In the genomic region with DNA sequence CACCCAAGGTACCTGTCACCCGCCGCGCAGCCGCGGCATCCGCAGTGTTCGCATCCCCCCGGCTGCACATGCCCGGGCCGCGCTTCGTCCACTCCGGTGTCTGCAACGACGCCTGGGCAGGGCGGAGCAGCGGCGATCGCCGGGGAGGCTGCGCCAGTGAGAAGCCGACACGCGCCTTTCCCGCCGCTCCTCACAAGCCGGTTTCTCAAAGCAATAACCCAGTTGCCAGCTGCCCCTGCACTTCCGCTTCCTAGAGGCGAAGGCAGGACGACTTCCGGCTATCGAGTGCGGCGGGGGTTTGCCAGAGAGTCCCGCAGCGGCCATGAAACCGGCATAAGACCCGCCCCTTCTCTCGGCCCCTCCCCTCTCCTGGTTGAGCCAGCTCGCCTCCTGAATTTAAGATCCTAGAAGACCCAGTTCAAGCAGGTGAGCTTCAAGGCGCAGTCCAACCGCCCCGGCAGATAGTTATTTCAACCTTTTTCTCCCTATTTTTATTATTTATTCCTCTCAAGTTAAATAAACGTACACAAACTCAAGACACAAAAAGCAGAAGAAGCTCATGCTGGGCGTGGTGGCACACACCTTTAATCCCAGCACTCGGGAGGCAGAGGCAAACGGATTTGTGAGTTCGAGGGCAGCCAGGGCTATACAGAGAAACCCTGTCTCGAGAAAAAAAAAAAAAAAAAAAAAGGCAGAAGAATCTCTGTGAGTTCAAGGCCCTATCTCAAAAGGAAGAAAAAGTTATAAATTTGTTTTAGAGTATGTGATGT, we compare ENCODE assay signal across 8 mouse cellular contexts. TPM values are rescaled to one million over a fixed set of nuclear protein-coding genes. Genes with fewer than 3 reads are reported as not detected.
DNase-seq lines count a peak whose midpoint lies in the region; ATAC-seq lines count a peak whose summit lies in the region.

A gene (minus strand): TSS at position 663 of the 770 bp plus-strand sequence.

- H3K9ac ChIP-seq in lung, embryonic 16.5 days (ENCODE audit: low read length): peak within 1 kb of the TSS; percentile 80

- peaks cover 8% of the 10 kb centered on the region for H3K4me1 ChIP-seq in lung, embryonic 16.5 days (replicated peaks; ENCODE audit: control insufficient read depth, insufficient read depth, low read length)

- peak within 1 kb of the TSS; percentile 73 for H3K4me3 ChIP-seq in lung, embryonic 16.5 days (ENCODE audit: low read length)

- ATAC-seq in hematopoietic stem cell, adult 5-6 weeks (replicated peaks in 1 of 2; ENCODE audit: insufficient read depth in 1 of 2, low FRiP score in 2 of 2, low TSS enrichment in 1 of 2, low read depth in 1 of 2, poor library complexity in 2 of 2, severe bottlenecking in 2 of 2): peak; percentile 96 to 98
- peak; percentile 99 for ATAC-seq in lung, embryonic 16.5 days (ENCODE audit: low read depth)

- no peaks in the 10 kb centered on the region for H3K9me3 ChIP-seq in lung, embryonic 16.5 days (ENCODE audit: control insufficient read depth, low read length)

- WGBS in lung, embryonic 16.5 days: 2% methylated on average over 41 of the region's 49 CpGs

- H3K27me3 ChIP-seq in lung, embryonic 16.5 days (ENCODE audit: control insufficient read depth, insufficient read depth, low read depth, low read length): no peaks in the 10 kb centered on the region

- peak; percentile 88 for DNase-seq in MEL-GATA-1-ER (ENCODE audit: extremely low read depth, low read depth)
- DNase-seq in cerebellum, adult 8-10 months: peak; percentile 90
- peak; percentile 91 for DNase-seq in forelimb bud, embryonic 11.5 days (ENCODE audit: low read depth, low spot score)
- DNase-seq in layer of hippocampus, adult 9-10 months (ENCODE audit: low spot score): peak; percentile 73
- peak; percentile 75 for DNase-seq in ovary, postnatal 10 days (ENCODE audit: low spot score)
- peak; percentile 88 for DNase-seq in thymus, postnatal 10 days (ENCODE audit: low spot score in 2 of 2)

- no peaks in the 10 kb centered on the region for H3K36me3 ChIP-seq in lung, embryonic 16.5 days (ENCODE audit: control insufficient read depth, insufficient read depth, low read length)

- peak within 1 kb of the TSS; percentile 68 for H3K27ac ChIP-seq in lung, embryonic 16.5 days (ENCODE audit: low read length)

- H3K4me2 ChIP-seq in lung, embryonic 16.5 days (ENCODE audit: low read depth, low read length): peak within 1 kb of the TSS; percentile 78

RNA-seq across cellular contexts. Expression of the gene that starts here (rescaled TPM):
- 76.5 and 89.6 TPM in 2 replicates for total RNA-seq in hematopoietic stem cell, adult 5-6 weeks (2017)
- polyA plus RNA-seq in lung, embryonic 16.5 days (2015; fragmentation: Nextera tagmentation; extraction: Ambion mirVana): 51.8 and 56.1 TPM in 2 replicates

Comparison
In these comparisons a context has a peak if more than half of its experiments do, and no peak if none do; other contexts are left out.
1. Peak in every context shown above with its lines: DNase-seq, ATAC-seq, H3K4me3 ChIP-seq and H3K27ac ChIP-seq.